Mouse (Mus musculus): ENCODE results near the gene Trim7.

GRCm38 (mm10) chr11:48796290-48796689 lies 29.6 kb upstream of the Trim7 start:
- peak; percentile 20 for TF ChIP-seq CTCF (IDR thresholded peaks at IDR 0.05)
- TF ChIP-seq POLR2A (IDR thresholded peaks at IDR 0.05; ENCODE audit: insufficient read depth, low read depth, low read length) = no peak

Data from heart, adult 2 months (tissue).